Mouse (Mus musculus): ENCODE measurements at regions not wholly inside any gene's neighbourhood (a gene's known extent, or its start where the extent isn't known, plus 50 kb on each side); places are given as distances from the start of the nearest gene placed in this dataset.
A peak's percentile ranks its signal among the peaks of the same experiment; 100 is the strongest.

- Histone ChIP-seq H3K36me3 (ENCODE audit: insufficient read depth, low read length) (no peaks in the 10 kb centered on the region), H3K9me3 (ENCODE audit: low read length) (no peaks in the 10 kb centered on the region), H3K4me2 (replicated peaks; ENCODE audit: low read depth, low read length) (no peak overlapping the region), H3K27ac (ENCODE audit: low read length) (no peak overlapping the region), H3K4me1 (ENCODE audit: insufficient read depth, low read depth, low read length) (no peaks in the 10 kb centered on the region), H3K4me3 (ENCODE audit: low read depth, low read length) (no peak overlapping the region), H3K27me3 (replicated peaks; ENCODE audit: insufficient read depth, low read length) (no peaks in the 10 kb centered on the region), H3K9ac (replicated peaks; ENCODE audit: low read depth) (no peak overlapping the region)
- no peak for TF ChIP-seq CTCF (IDR thresholded peaks at IDR 0.05)
- TF ChIP-seq EP300 (IDR thresholded peaks at IDR 0.05), result no peak
- DNase-seq (ENCODE audit: low spot score) (no peak), ATAC-seq (no peak)
Measured at GRCm38 (mm10) chr16:53156352-53156751, 702.5 kb upstream of the Alcam start.

- peak; percentile 50 for ATAC-seq
- Histone ChIP-seq H3K9me3 (ENCODE audit: low read length) (no peaks in the 10 kb centered on the region), H3K4me1 (ENCODE audit: insufficient read depth, low read depth, low read length) (no peaks in the 10 kb centered on the region), H3K27ac (ENCODE audit: low read length) (no peak overlapping the region), H3K27me3 (replicated peaks; ENCODE audit: insufficient read depth, low read length) (no peaks in the 10 kb centered on the region), H3K4me3 (ENCODE audit: low read depth, low read length) (no peak overlapping the region), H3K4me2 (replicated peaks; ENCODE audit: low read depth, low read length) (no peak overlapping the region), H3K36me3 (ENCODE audit: insufficient read depth, low read length) (no peaks in the 10 kb centered on the region), H3K9ac (replicated peaks; ENCODE audit: low read depth) (no peak overlapping the region)
- WGBS, result 32% methylated on average over 2 of the region's 2 CpGs
- TF ChIP-seq EP300 (IDR thresholded peaks at IDR 0.05), result peak; percentile 69
- no peak for TF ChIP-seq CTCF (IDR thresholded peaks at IDR 0.05)
- DNase-seq (ENCODE audit: low spot score), result peak; percentile 52
Measured at GRCm38 (mm10) chr16:53130677-53131076, 676.8 kb upstream of the Alcam start.

GRCm38 (mm10) chr16:53108726-53109125, 654.9 kb upstream of the Alcam start:
- Histone ChIP-seq H3K27me3 (replicated peaks; ENCODE audit: insufficient read depth, low read length) (no peaks in the 10 kb centered on the region), H3K4me1 (ENCODE audit: insufficient read depth, low read depth, low read length) (no peaks in the 10 kb centered on the region), H3K4me3 (ENCODE audit: low read depth, low read length) (no peak overlapping the region), H3K4me2 (replicated peaks; ENCODE audit: low read depth, low read length) (no peak overlapping the region), H3K27ac (ENCODE audit: low read length) (no peak overlapping the region), H3K9ac (replicated peaks; ENCODE audit: low read depth) (no peak overlapping the region), H3K36me3 (ENCODE audit: insufficient read depth, low read length) (no peaks in the 10 kb centered on the region), H3K9me3 (ENCODE audit: low read length) (no peaks in the 10 kb centered on the region)
- DNase-seq (ENCODE audit: low spot score), result no peak
- TF ChIP-seq CTCF (IDR thresholded peaks at IDR 0.05), result no peak
- no peak for TF ChIP-seq EP300 (IDR thresholded peaks at IDR 0.05)
- ATAC-seq, result no peak
- WGBS, result 53% methylated on average over 3 of the region's 3 CpGs

- DNase-seq (ENCODE audit: low spot score) (peak; percentile 71), ATAC-seq (peak; percentile 81)
- Histone ChIP-seq H3K4me1 (ENCODE audit: insufficient read depth, low read depth, low read length) (no peaks in the 10 kb centered on the region), H3K27ac (ENCODE audit: low read length) (no peak overlapping the region), H3K4me3 (ENCODE audit: low read depth, low read length) (no peak overlapping the region), H3K4me2 (replicated peaks; ENCODE audit: low read depth, low read length) (no peak overlapping the region), H3K36me3 (ENCODE audit: insufficient read depth, low read length) (no peaks in the 10 kb centered on the region), H3K9ac (replicated peaks; ENCODE audit: low read depth) (no peak overlapping the region), H3K9me3 (ENCODE audit: low read length) (no peaks in the 10 kb centered on the region), H3K27me3 (replicated peaks; ENCODE audit: insufficient read depth, low read length) (no peaks in the 10 kb centered on the region)
- WGBS, result 46% methylated on average over 2 of the region's 2 CpGs
- TF ChIP-seq CTCF (IDR thresholded peaks at IDR 0.05) (no peak), EP300 (IDR thresholded peaks at IDR 0.05) (no peak)
Measured at GRCm38 (mm10) chr16:53095396-53095929, 641.6 kb upstream of the Alcam start.

GRCm38 (mm10) chr16:53073856-53074568, 620.1 kb upstream of the Alcam start:
- ATAC-seq (no peak), DNase-seq (ENCODE audit: low spot score) (no peak)
- Histone ChIP-seq H3K9me3 (ENCODE audit: low read length) (no peaks in the 10 kb centered on the region), H3K4me1 (ENCODE audit: insufficient read depth, low read depth, low read length) (no peaks in the 10 kb centered on the region), H3K4me2 (replicated peaks; ENCODE audit: low read depth, low read length) (no peak overlapping the region), H3K27me3 (replicated peaks; ENCODE audit: insufficient read depth, low read length) (no peaks in the 10 kb centered on the region), H3K27ac (ENCODE audit: low read length) (no peak overlapping the region), H3K4me3 (ENCODE audit: low read depth, low read length) (no peak overlapping the region), H3K36me3 (ENCODE audit: insufficient read depth, low read length) (no peaks in the 10 kb centered on the region), H3K9ac (replicated peaks; ENCODE audit: low read depth) (no peak overlapping the region)
- WGBS, result 65% methylated on average over 6 of the region's 6 CpGs
- no peak for TF ChIP-seq CTCF (IDR thresholded peaks at IDR 0.05)
- no peak for TF ChIP-seq EP300 (IDR thresholded peaks at IDR 0.05)

- Histone ChIP-seq H3K4me3 (ENCODE audit: low read depth, low read length) (no peak overlapping the region), H3K4me2 (replicated peaks; ENCODE audit: low read depth, low read length) (no peak overlapping the region), H3K36me3 (ENCODE audit: insufficient read depth, low read length) (no peaks in the 10 kb centered on the region), H3K9ac (replicated peaks; ENCODE audit: low read depth) (no peak overlapping the region), H3K27ac (ENCODE audit: low read length) (no peak overlapping the region), H3K4me1 (ENCODE audit: insufficient read depth, low read depth, low read length) (no peaks in the 10 kb centered on the region), H3K27me3 (replicated peaks; ENCODE audit: insufficient read depth, low read length) (no peaks in the 10 kb centered on the region), H3K9me3 (ENCODE audit: low read length) (no peaks in the 10 kb centered on the region)
- DNase-seq (ENCODE audit: low spot score), result no peak
- ATAC-seq, result no peak
- WGBS, result 88% methylated on average over 9 of the region's 9 CpGs
- no peak for TF ChIP-seq CTCF (IDR thresholded peaks at IDR 0.05)
- TF ChIP-seq EP300 (IDR thresholded peaks at IDR 0.05), result no peak
Measured at GRCm38 (mm10) chr16:53071887-53072682, 618.2 kb upstream of the Alcam start.

Data from lung, postnatal 0 days (tissue).